Mouse (Mus musculus) neural tube, embryonic 14.5 days (tissue): Measurements from ENCODE around the gene Ccdc173. TPM values are rescaled to one million over a fixed set of nuclear protein-coding genes. Genes with fewer than 3 reads are reported as not detected.

Source experiments
- ATAC-seq: fragments of 200-750 bp; cut with Nextera tagmentation; 2 replicates; pipeline ENCODE4 v1.8.0; 2017; ENCODE audit warnings: low read depth, mild to moderate bottlenecking, moderate TSS enrichment, moderate library complexity
- H3K27ac ChIP-seq: fragments of 300-500 bp; sonication (generic); 2 replicates; pipeline ENCODE4 v1.5.1; 2014; ENCODE audit warnings: low read depth, mild to moderate bottlenecking, control low read depth, low read length, moderate library complexity, mixed read lengths
- H3K27me3 ChIP-seq: fragments of 300-500 bp; sonication (generic); 2 replicates; pipeline ENCODE4 v1.6.1; 2014; ENCODE audit warnings: low read length; ENCODE audit not compliant: control insufficient read depth, insufficient read depth
- H3K36me3 ChIP-seq: fragments of 300-500 bp; sonication (generic); 2 replicates; pipeline ENCODE4 v1.6.1; 2014; ENCODE audit warnings: low read length, mixed read lengths; ENCODE audit not compliant: control insufficient read depth, insufficient read depth
- H3K4me1 ChIP-seq: fragments of 300-500 bp; sonication (generic); 2 replicates; pipeline ENCODE4 v1.6.1; 2014; ENCODE audit warnings: low read length; ENCODE audit not compliant: control insufficient read depth, insufficient read depth
- H3K4me2 ChIP-seq: fragments of 300-500 bp; sonication (generic); 2 replicates; pipeline ENCODE4 v1.6.1; 2014; ENCODE audit warnings: mild to moderate bottlenecking, low read depth, low read length, control low read depth
- H3K4me3 ChIP-seq: fragments of 300-500 bp; sonication (generic); 2 replicates; pipeline ENCODE4 v1.5.1; 2014; ENCODE audit warnings: low read depth, low read length, control low read depth, mixed read lengths
- H3K9ac ChIP-seq: fragments of 300-500 bp; sonication (generic); replicated peaks from 2 replicates; pipeline ENCODE4 v1.6.1; 2014; ENCODE audit warnings: low read depth, mild to moderate bottlenecking, control low read depth, low read length, mixed read lengths
- H3K9me3 ChIP-seq: fragments of 300-500 bp; sonication (generic); 2 replicates; pipeline ENCODE4 v1.6.1; 2016; ENCODE audit warnings: low read length; ENCODE audit not compliant: control insufficient read depth
- WGBS: fragments of 180-500 bp; shearing (Covaris S2); extraction: QIAGEN DNeasy Blood & Tissue Kit; methylation state at CpG from one replicate; pipeline ENCODE4 v1.1.7; 2014; 5-methylcytosine and 5-hydroxymethylcytosine counted together
- polyA plus RNA-seq: library from polyadenylated mRNA; unstranded; fragments of >200 nt; fragmentation: Nextera tagmentation; extraction: Ambion mirVana; gene quantifications from 2 replicates; pipeline ENCODE4 v1.2.1, GENCODE M21; 2014

Ccdc173 gene
- polyA plus RNA-seq, 1 experiment from 2014 or later, result 3.3 TPM

- Histone ChIP-seq H3K4me3 (no peak overlapping the region), H3K9me3 (no peaks in the 10 kb centered on the region), H3K36me3 (no peaks in the 10 kb centered on the region), H3K9ac (no peak overlapping the region), H3K27me3 (no peaks in the 10 kb centered on the region), H3K4me2 (no peak overlapping the region), H3K27ac (no peak overlapping the region), H3K4me1 (no peaks in the 10 kb centered on the region)
- no peak for ATAC-seq
- 94% methylated on average over 1 of the region's 1 CpGs for WGBS
These were observed 24.7 kb downstream of the Ccdc173 start for GRCm38 (mm10) chr2:69764716-69765115.

DNA sequence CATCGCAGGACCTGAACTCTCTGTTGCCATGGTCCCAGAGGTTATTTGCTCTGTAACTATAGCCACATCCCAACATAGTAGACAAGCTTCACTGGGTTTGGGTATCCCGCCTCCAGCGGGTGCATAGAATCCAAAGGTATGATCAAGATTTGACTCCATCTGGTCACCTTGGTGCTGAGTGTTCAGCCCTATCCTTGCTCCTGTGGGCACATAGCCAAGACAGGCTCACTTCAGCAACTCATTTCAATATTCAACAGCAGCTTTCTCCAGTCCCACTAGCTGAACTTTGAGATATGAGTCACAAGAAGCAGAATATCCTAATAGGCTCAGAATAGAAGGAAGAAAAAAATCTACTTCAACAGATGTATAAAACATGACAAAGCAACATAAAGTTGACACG is 26.0 kb downstream of the Ccdc173 start:
- no peaks in the 10 kb centered on the region for H3K27me3 ChIP-seq
- no peak overlapping the region for H3K4me2 ChIP-seq
- H3K9ac ChIP-seq, result no peak overlapping the region
- H3K4me3 ChIP-seq, result no peak overlapping the region
- H3K36me3 ChIP-seq, result no peaks in the 10 kb centered on the region
- no peak overlapping the region for H3K27ac ChIP-seq
- no peak for ATAC-seq
- 92% methylated on average over 4 of the region's 4 CpGs for WGBS
- no peaks in the 10 kb centered on the region for H3K9me3 ChIP-seq
- H3K4me1 ChIP-seq, result no peaks in the 10 kb centered on the region

GRCm38 (mm10) chr2:69760980-69761379 is 28.4 kb downstream of the Ccdc173 start:
- Histone ChIP-seq H3K4me3 (no peak overlapping the region), H3K4me2 (no peak overlapping the region), H3K27me3 (no peaks in the 10 kb centered on the region), H3K4me1 (no peaks in the 10 kb centered on the region), H3K9ac (no peak overlapping the region), H3K9me3 (no peaks in the 10 kb centered on the region), H3K36me3 (no peaks in the 10 kb centered on the region), H3K27ac (no peak overlapping the region)
- ATAC-seq, result no peak
- WGBS, result 20% methylated on average over 5 of the region's 5 CpGs

DNA sequence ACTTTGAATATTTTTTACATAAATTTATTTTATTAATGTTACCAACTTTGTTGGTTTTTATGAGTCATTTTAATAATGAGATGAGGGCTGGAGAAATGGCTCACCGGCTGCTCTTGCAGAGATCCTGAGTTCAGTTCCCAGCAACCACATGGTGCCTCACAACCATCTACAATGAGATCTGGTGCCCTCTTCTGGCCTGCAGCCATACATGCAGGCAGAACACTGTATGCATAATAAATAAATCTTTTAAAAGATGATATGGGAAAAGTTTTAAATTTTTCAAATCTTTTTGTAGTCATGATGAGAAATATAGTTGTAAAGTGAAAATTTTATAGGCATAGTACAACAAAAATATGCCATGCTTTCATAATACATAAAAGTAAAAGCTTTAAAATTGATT is 44.3 kb downstream of the Ccdc173 start:
- Histone ChIP-seq H3K4me3 (no peak overlapping the region), H3K4me1 (no peaks in the 10 kb centered on the region), H3K27ac (no peak overlapping the region), H3K27me3 (no peaks in the 10 kb centered on the region), H3K9ac (no peak overlapping the region), H3K36me3 (peaks cover 33% of the 10 kb centered on the region; the same call in 1 of the 2 replicates), H3K9me3 (no peaks in the 10 kb centered on the region), H3K4me2 (no peak overlapping the region)
- no peak for ATAC-seq
- 84% methylated on average over 1 of the region's 1 CpGs for WGBS

DNA sequence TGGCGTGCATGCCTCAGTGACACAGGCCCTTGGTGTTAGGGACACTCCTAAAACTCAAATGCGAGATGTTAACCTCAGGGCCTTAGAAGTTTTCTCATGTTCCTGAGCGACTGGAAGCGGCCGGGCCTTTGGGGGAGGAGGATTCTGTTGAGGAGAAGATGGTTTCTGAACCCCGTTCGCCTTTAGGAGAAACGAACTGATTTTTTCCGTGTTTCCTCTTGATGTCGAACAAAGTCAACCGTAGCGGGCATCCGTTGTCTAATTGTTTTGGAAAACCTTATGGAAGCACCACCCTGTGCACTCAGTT is 65.9 kb downstream of the Ccdc173 start:
- Histone ChIP-seq H3K36me3 (no peaks in the 10 kb centered on the region), H3K9ac (peak overlapping the region; percentile 80), H3K4me3 (peak overlapping the region; percentile 92), H3K4me1 (peaks cover 7% of the 10 kb centered on the region), H3K27me3 (no peaks in the 10 kb centered on the region), H3K4me2 (peak overlapping the region; percentile 89), H3K27ac (peak overlapping the region; percentile 87), H3K9me3 (no peaks in the 10 kb centered on the region)
- 1% methylated on average over 13 of the region's 13 CpGs for WGBS
- no peak for ATAC-seq

DNA sequence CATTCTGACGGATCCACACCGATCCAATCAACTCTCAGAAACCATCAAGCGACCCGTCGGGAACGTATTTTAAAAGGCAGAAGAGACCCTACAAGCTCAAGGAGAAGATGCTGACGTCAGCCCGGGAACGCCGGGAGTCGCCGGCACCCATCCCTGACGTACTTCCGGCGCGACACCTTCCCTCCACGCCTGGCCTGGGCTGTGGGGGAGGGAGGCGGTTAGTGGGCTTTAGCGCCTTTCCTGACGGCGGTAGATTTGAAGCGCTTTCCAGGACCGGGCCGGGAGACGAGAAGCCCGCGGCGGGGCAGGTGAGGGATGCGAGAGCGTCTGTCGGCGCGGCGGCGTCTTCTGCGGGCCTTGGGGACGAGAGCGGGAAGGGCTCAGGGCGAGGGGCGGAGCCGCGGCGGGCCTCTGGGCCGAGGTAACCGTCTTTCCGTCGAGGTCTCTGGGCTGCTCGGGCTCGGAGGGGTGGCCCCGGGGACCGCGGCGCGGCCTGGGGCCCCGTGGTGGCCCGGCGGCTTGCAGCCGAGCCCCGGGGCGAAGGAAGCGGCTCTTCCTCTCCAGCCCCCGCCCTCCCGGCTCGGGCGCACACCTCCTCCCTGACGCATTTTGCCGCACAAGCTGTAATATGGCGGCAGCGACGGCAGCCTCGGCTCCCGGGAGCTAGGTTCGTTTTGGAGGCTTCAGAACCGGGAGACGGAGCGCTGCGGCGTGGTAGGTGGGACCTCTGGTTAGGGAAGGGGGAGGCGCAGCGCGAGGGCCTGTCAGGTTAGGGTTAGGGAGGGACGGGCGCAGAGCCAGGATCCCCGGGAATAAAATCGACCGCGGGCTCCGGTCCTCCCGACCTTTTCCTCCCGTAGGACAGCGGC is 66.5 kb downstream of the Ccdc173 start:
- ATAC-seq, result peak; percentile 98
- WGBS, result under 1% methylated on average over 83 of the region's 91 CpGs
- Histone ChIP-seq H3K36me3 (no peaks in the 10 kb centered on the region), H3K9ac (peak overlapping the region; percentile 80), H3K4me2 (peak overlapping the region; percentile 89), H3K27ac (peak overlapping the region; percentile 87), H3K9me3 (no peaks in the 10 kb centered on the region), H3K27me3 (no peaks in the 10 kb centered on the region), H3K4me3 (peak overlapping the region; percentile 92), H3K4me1 (peaks cover 7% of the 10 kb centered on the region)

- H3K27ac ChIP-seq, result peak within 1 kb of the TSS; percentile 87
- no peaks in the 10 kb centered on the region for H3K27me3 ChIP-seq
- H3K9me3 ChIP-seq, result no peaks in the 10 kb centered on the region
- H3K4me1 ChIP-seq, result peaks cover 7% of the 10 kb centered on the region
- H3K4me3 ChIP-seq, result peak within 1 kb of the TSS; percentile 92
- H3K9ac ChIP-seq, result peak within 1 kb of the TSS; percentile 80
- peak; percentile 32 for ATAC-seq
- H3K4me2 ChIP-seq, result peak within 1 kb of the TSS; percentile 89
- WGBS, result 3% methylated on average over 12 of the region's 12 CpGs
- H3K36me3 ChIP-seq, result no peaks in the 10 kb centered on the region
These were observed 67.1 kb downstream of the Ccdc173 start, which contains the start of gene Ppig for GRCm38 (mm10) chr2:69722273-69722649. Gene Ppig, plus strand, starts transcription at chr2:69722545.

DNA sequence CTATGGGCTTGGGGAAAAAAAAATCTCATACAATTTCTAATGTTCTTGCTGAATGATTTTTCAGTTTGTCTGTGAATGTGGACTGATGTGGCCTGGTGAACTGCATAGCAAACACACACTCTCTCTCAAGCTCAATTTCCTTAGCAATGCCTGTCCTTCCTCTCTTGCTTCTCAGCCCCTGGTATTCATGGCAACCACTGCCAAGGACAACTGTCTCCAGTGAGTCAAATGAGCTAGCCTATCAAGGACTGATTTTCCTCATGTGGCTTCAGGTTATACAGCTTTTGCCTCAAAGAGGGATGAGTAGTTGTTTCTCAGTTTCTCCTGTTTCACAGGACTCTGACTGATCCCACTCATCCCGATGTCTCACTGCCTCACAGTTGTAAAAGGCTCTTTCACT is 70.3 kb downstream of the Ccdc173 start:
- no peak overlapping the region for H3K27ac ChIP-seq
- H3K4me1 ChIP-seq, result peaks cover 3% of the 10 kb centered on the region
- no peak overlapping the region for H3K4me2 ChIP-seq
- H3K27me3 ChIP-seq, result no peaks in the 10 kb centered on the region
- no peaks in the 10 kb centered on the region for H3K36me3 ChIP-seq
- no peaks in the 10 kb centered on the region for H3K9me3 ChIP-seq
- 90% methylated on average over 1 of the region's 1 CpGs for WGBS
- ATAC-seq, result no peak
- H3K4me3 ChIP-seq, result no peak overlapping the region
- no peak overlapping the region for H3K9ac ChIP-seq

- no peak for ATAC-seq
- Histone ChIP-seq H3K36me3 (no peaks in the 10 kb centered on the region), H3K27me3 (no peaks in the 10 kb centered on the region), H3K27ac (no peak overlapping the region), H3K9ac (no peak overlapping the region), H3K9me3 (no peaks in the 10 kb centered on the region), H3K4me3 (no peak overlapping the region), H3K4me1 (peaks cover 4% of the 10 kb centered on the region; the same call in 1 of the 2 replicates), H3K4me2 (no peak overlapping the region)
- WGBS, result 79% methylated on average over 3 of the region's 3 CpGs
These were observed 72.9 kb downstream of the Ccdc173 start for GRCm38 (mm10) chr2:69716483-69716882.
